Mouse (Mus musculus): ENCODE data around the gene Serpinb2. TPM values are rescaled to one million over a fixed set of nuclear protein-coding genes. Genes with fewer than 3 reads are reported as not detected.

The Serpinb2 gene
- polyA plus RNA-seq, 2 experiments: 1.1 to 4.3 TPM

GRCm38 (mm10) chr1:107503294-107503693, 7.9 kb upstream of the Serpinb2 start:
- DNase-seq (ENCODE audit: low spot score) (no peak), ATAC-seq (ENCODE audit: low FRiP score, low read depth) (no peak)
- Histone ChIP-seq H3K9me3 (ENCODE audit: control insufficient read depth, low read length) (no peaks in the 10 kb centered on the region), H3K9ac (ENCODE audit: low read depth, low read length, severe bottlenecking) (no peak overlapping the region), H3K4me2 (replicated peaks; ENCODE audit: low read depth, low read length, severe bottlenecking) (no peak overlapping the region), H3K36me3 (ENCODE audit: control insufficient read depth, insufficient read depth, low read length) (no peaks in the 10 kb centered on the region), H3K27ac (replicated peaks; ENCODE audit: low read depth, low read length) (no peak overlapping the region), H3K4me3 (replicated peaks; ENCODE audit: low read length) (no peak overlapping the region), H3K4me1 (ENCODE audit: control insufficient read depth, insufficient read depth, low read length) (no peaks in the 10 kb centered on the region), H3K27me3 (ENCODE audit: control insufficient read depth, insufficient read depth, low read length) (no peaks in the 10 kb centered on the region)
- WGBS: 73% methylated on average over 3 of the region's 3 CpGs
- TF ChIP-seq POLR2A (IDR thresholded peaks at IDR 0.05; ENCODE audit: borderline replicate concordance, extremely low read depth, insufficient read depth, insufficient read length): no peak

- TF ChIP-seq POLR2A (IDR thresholded peaks at IDR 0.05; ENCODE audit: borderline replicate concordance, extremely low read depth, insufficient read depth, insufficient read length): no peak
- H3K27me3 ChIP-seq (ENCODE audit: control insufficient read depth, insufficient read depth, low read length): no peaks in the 10 kb centered on the region
- no peak overlapping the region for H3K9ac ChIP-seq (ENCODE audit: low read depth, low read length, severe bottlenecking)
- no peaks in the 10 kb centered on the region for H3K9me3 ChIP-seq (ENCODE audit: control insufficient read depth, low read length)
- 74% methylated on average over 8 of the region's 8 CpGs for WGBS
- H3K27ac ChIP-seq (replicated peaks; ENCODE audit: low read depth, low read length): no peak overlapping the region
- H3K4me2 ChIP-seq (replicated peaks; ENCODE audit: low read depth, low read length, severe bottlenecking): no peak overlapping the region
- no peak overlapping the region for H3K4me3 ChIP-seq (replicated peaks; ENCODE audit: low read length)
- H3K36me3 ChIP-seq (ENCODE audit: control insufficient read depth, insufficient read depth, low read length): no peaks in the 10 kb centered on the region
- no peaks in the 10 kb centered on the region for H3K4me1 ChIP-seq (ENCODE audit: control insufficient read depth, insufficient read depth, low read length)
- DNase-seq (ENCODE audit: low spot score) (no peak), ATAC-seq (ENCODE audit: low FRiP score, low read depth) (no peak)
Observed at GRCm38 (mm10) chr1:107505898-107506562, 5.2 kb upstream of the Serpinb2 start.

GRCm38 (mm10) chr1:107512194-107513138, 1.2 kb downstream of the Serpinb2 start:
- H3K4me3 ChIP-seq (replicated peaks; ENCODE audit: low read length): no peak overlapping the region
- H3K4me1 ChIP-seq (ENCODE audit: control insufficient read depth, insufficient read depth, low read length): no peaks in the 10 kb centered on the region
- H3K27me3 ChIP-seq (ENCODE audit: control insufficient read depth, insufficient read depth, low read length): no peaks in the 10 kb centered on the region
- H3K4me2 ChIP-seq (replicated peaks; ENCODE audit: low read depth, low read length, severe bottlenecking): no peak overlapping the region
- no peak for ATAC-seq (ENCODE audit: low FRiP score, low read depth)
- no peak overlapping the region for H3K27ac ChIP-seq (replicated peaks; ENCODE audit: low read depth, low read length)
- TF ChIP-seq POLR2A (IDR thresholded peaks at IDR 0.05; ENCODE audit: borderline replicate concordance, extremely low read depth, insufficient read depth, insufficient read length): no peak
- no peak overlapping the region for H3K9ac ChIP-seq (ENCODE audit: low read depth, low read length, severe bottlenecking)
- H3K9me3 ChIP-seq (ENCODE audit: control insufficient read depth, low read length): no peaks in the 10 kb centered on the region
- 62% methylated on average over 2 of the region's 2 CpGs for WGBS
- DNase-seq (ENCODE audit: low spot score): no peak
- no peaks in the 10 kb centered on the region for H3K36me3 ChIP-seq (ENCODE audit: control insufficient read depth, insufficient read depth, low read length)

DNA sequence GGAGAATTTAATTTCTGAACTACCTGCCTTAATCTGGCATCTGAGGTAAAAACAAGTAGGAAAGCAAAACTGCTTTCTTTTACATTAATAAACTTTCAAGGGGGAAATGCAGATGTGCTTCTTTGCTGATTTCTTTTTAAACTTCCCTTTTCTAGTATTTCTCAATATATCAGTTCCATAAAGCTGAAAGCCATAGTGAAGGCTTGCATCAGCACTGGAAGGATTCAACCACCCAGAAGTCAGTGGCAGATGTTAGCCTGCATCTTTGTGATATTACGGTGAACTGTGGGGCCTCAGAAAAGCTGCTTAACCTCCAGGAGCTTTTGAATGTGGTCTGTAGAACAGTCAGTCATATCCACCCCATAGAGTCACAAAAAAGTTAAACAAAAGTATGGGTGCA, 2.3 kb downstream of the Serpinb2 start:
- ATAC-seq (ENCODE audit: low FRiP score, low read depth): no peak
- no peak for DNase-seq (ENCODE audit: low spot score)
- Histone ChIP-seq H3K9ac (ENCODE audit: low read depth, low read length, severe bottlenecking) (no peak overlapping the region), H3K9me3 (ENCODE audit: control insufficient read depth, low read length) (no peaks in the 10 kb centered on the region), H3K27ac (replicated peaks; ENCODE audit: low read depth, low read length) (no peak overlapping the region), H3K4me3 (replicated peaks; ENCODE audit: low read length) (no peak overlapping the region), H3K4me1 (ENCODE audit: control insufficient read depth, insufficient read depth, low read length) (no peaks in the 10 kb centered on the region), H3K4me2 (replicated peaks; ENCODE audit: low read depth, low read length, severe bottlenecking) (no peak overlapping the region), H3K27me3 (ENCODE audit: control insufficient read depth, insufficient read depth, low read length) (no peaks in the 10 kb centered on the region), H3K36me3 (ENCODE audit: control insufficient read depth, insufficient read depth, low read length) (no peaks in the 10 kb centered on the region)
- TF ChIP-seq POLR2A (IDR thresholded peaks at IDR 0.05; ENCODE audit: borderline replicate concordance, extremely low read depth, insufficient read depth, insufficient read length): no peak
- WGBS: 84% methylated on average over 1 of the region's 1 CpGs

- H3K4me3 ChIP-seq (replicated peaks; ENCODE audit: low read length): no peak overlapping the region
- no peak overlapping the region for H3K27ac ChIP-seq (replicated peaks; ENCODE audit: low read depth, low read length)
- no peak for DNase-seq (ENCODE audit: low spot score)
- H3K27me3 ChIP-seq (ENCODE audit: control insufficient read depth, insufficient read depth, low read length): no peaks in the 10 kb centered on the region
- no peak for ATAC-seq (ENCODE audit: low FRiP score, low read depth)
- TF ChIP-seq POLR2A (IDR thresholded peaks at IDR 0.05; ENCODE audit: borderline replicate concordance, extremely low read depth, insufficient read depth, insufficient read length): no peak
- no peak overlapping the region for H3K9ac ChIP-seq (ENCODE audit: low read depth, low read length, severe bottlenecking)
- no peaks in the 10 kb centered on the region for H3K36me3 ChIP-seq (ENCODE audit: control insufficient read depth, insufficient read depth, low read length)
- H3K4me1 ChIP-seq (ENCODE audit: control insufficient read depth, insufficient read depth, low read length): no peaks in the 10 kb centered on the region
- WGBS: 65% methylated on average over 2 of the region's 2 CpGs
- no peak overlapping the region for H3K4me2 ChIP-seq (replicated peaks; ENCODE audit: low read depth, low read length, severe bottlenecking)
- no peaks in the 10 kb centered on the region for H3K9me3 ChIP-seq (ENCODE audit: control insufficient read depth, low read length)
Observed at GRCm38 (mm10) chr1:107515839-107516498, 4.7 kb downstream of the Serpinb2 start.
